Mouse (Mus musculus) neural tube, embryonic 11.5 days (tissue): ENCODE results near the gene Kit. TPM values are rescaled to one million over a fixed set of nuclear protein-coding genes. Genes with fewer than 3 reads are reported as not detected.

Source experiments
- ATAC-seq: fragments of 200-750 bp; cut with Nextera tagmentation; 2 replicates; pipeline ENCODE4 v1.8.0; 2017; ENCODE audit warnings: moderate number of reproducible peaks, mild to moderate bottlenecking, moderate TSS enrichment, moderate library complexity; ENCODE audit not compliant: insufficient read depth, low FRiP score, low TSS enrichment
- DNase-seq: peaks from one replicate; pipeline ENCODE4 v3.0.0-alpha.2; 2015; ENCODE audit warnings: low spot score
- H3K27ac ChIP-seq: fragments of 300-500 bp; sonication (generic); 2 replicates; pipeline ENCODE4 v1.5.1; 2014; ENCODE audit warnings: low read depth, mild to moderate bottlenecking, low read length
- H3K27me3 ChIP-seq: fragments of 300-500 bp; sonication (generic); 2 replicates; pipeline ENCODE4 v1.6.1; 2014; ENCODE audit warnings: mild to moderate bottlenecking, low read length, mixed read lengths; ENCODE audit not compliant: control insufficient read depth, insufficient read depth
- H3K36me3 ChIP-seq: fragments of 300-500 bp; sonication (generic); 2 replicates; pipeline ENCODE4 v1.6.1; 2014; ENCODE audit warnings: mild to moderate bottlenecking, low read length, moderate library complexity, mixed read lengths; ENCODE audit not compliant: control insufficient read depth, insufficient read depth
- H3K4me1 ChIP-seq: fragments of 300-500 bp; sonication (generic); 2 replicates; pipeline ENCODE4 v1.6.1; 2014; ENCODE audit warnings: low read length, mixed read lengths; ENCODE audit not compliant: control insufficient read depth, insufficient read depth
- H3K4me2 ChIP-seq: fragments of 300-500 bp; sonication (generic); 2 replicates; pipeline ENCODE4 v1.6.1; 2014; ENCODE audit warnings: low read depth, mild to moderate bottlenecking, moderate library complexity
- H3K4me3 ChIP-seq: fragments of 300-500 bp; sonication (generic); 2 replicates; pipeline ENCODE4 v1.5.1; 2014; ENCODE audit warnings: low read depth, low read length
- H3K9ac ChIP-seq: fragments of 300-500 bp; sonication (generic); 2 replicates; pipeline ENCODE4 v1.6.1; 2014; ENCODE audit warnings: mild to moderate bottlenecking, low read length
- H3K9me3 ChIP-seq: fragments of 300-500 bp; sonication (generic); 2 replicates; pipeline ENCODE4 v1.6.1; 2016; ENCODE audit warnings: low read length; ENCODE audit not compliant: control insufficient read depth
- WGBS: fragments of 180-500 bp; shearing (Covaris S2); extraction: QIAGEN DNeasy Blood & Tissue Kit; methylation state at CpG from one replicate; pipeline ENCODE4 v1.1.7; 2014; 5-methylcytosine and 5-hydroxymethylcytosine counted together
- polyA plus RNA-seq: library from polyadenylated mRNA; unstranded; fragments of >200 nt; fragmentation: Nextera tagmentation; extraction: Ambion mirVana; gene quantifications from 2 replicates; pipeline ENCODE4 v1.2.1, GENCODE M21; 2014

Gene Kit
- polyA plus RNA-seq, 1 experiment from 2014 or later, result 25.5 TPM

DNA sequence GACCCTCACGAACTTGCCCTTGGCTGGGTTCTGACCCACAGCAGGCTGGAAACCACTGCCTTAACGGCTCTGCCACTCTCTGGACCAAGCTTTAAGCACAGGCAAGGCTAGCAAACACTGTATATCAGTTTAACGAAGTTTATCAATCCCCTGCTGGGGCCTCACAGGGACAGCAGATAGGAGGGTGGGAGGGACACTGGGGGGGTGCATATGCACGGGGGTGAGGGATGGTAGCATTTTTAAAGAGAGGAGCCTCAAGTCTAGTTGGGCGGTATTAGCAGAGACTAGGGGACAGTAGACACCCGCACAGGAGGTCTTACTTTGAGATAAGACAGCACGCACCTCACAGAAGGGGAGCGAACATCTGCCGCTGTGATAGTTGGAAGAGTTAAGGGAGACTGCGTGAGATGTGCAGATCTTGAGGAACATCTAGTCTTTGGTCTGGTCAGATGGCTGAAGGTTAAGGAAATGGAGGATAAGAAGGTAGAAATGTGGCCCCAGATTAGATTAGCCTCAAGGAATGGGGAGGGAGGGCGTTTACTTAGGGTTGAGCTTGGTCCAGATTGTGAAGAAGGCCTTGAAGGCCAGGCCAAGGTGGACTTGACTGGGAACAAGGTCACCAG lies 5.0 kb downstream of the Kit start:
- H3K4me2 ChIP-seq, result no peak overlapping the region
- peaks cover 5% of the 10 kb centered on the region for H3K4me1 ChIP-seq
- H3K9ac ChIP-seq, result no peak overlapping the region
- no peaks in the 10 kb centered on the region for H3K27me3 ChIP-seq
- no peak for DNase-seq
- WGBS, result 85% methylated on average over 11 of the region's 11 CpGs
- H3K9me3 ChIP-seq, result no peaks in the 10 kb centered on the region
- no peak for ATAC-seq
- H3K27ac ChIP-seq, result no peak overlapping the region
- H3K4me3 ChIP-seq, result no peak overlapping the region
- no peaks in the 10 kb centered on the region for H3K36me3 ChIP-seq

DNA sequence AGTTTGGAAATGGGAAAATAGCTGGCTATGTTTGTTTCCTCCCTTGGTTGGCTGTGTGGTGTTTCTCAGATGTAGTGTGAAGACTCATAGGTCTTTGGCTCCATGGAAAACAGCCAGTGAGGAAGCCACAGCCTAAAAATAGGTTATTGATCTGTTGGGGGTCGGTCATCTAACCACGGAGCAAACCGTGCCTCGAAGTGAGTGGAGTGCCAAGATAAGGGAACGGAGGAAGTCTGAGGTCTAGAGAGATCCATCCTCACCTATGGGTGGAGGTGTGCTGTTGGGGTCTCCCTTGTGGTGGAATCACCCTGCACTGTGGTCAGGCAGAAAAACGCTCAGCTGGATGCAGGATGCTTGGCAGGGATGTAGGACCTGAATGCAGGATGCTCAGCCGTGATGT lies 7.2 kb downstream of the Kit start:
- Histone ChIP-seq H3K4me1 (no peaks in the 10 kb centered on the region), H3K9me3 (no peaks in the 10 kb centered on the region), H3K4me3 (no peak overlapping the region), H3K4me2 (no peak overlapping the region), H3K27ac (no peak overlapping the region), H3K27me3 (no peaks in the 10 kb centered on the region), H3K9ac (no peak overlapping the region), H3K36me3 (no peaks in the 10 kb centered on the region)
- no peak for DNase-seq
- no peak for ATAC-seq
- WGBS, result 91% methylated on average over 7 of the region's 7 CpGs

DNA sequence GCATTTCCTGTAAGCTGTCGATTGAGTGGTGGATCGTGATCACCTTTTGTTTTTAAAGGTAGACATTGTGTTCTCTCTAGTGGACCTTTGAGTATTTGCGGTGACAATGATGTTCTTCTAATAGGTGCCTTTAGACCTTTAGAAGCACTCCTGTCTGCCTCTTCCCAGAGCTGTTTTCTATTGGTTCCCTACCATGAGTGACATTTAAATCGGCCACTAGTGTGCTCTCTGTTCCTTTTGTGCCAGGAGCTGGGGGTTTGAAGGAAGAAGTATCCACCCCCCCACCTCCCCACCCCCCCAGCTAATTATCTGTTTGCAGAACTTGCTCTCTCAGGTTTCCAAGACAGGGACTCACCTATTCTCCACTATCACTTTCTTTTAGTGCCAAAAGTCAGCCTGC lies 13.1 kb downstream of the Kit start:
- Histone ChIP-seq H3K9ac (no peak overlapping the region), H3K4me3 (no peak overlapping the region), H3K4me1 (no peaks in the 10 kb centered on the region), H3K4me2 (no peak overlapping the region), H3K27me3 (no peaks in the 10 kb centered on the region), H3K36me3 (no peaks in the 10 kb centered on the region), H3K27ac (no peak overlapping the region), H3K9me3 (no peaks in the 10 kb centered on the region)
- ATAC-seq (no peak), DNase-seq (no peak)
- WGBS, result 94% methylated on average over 4 of the region's 4 CpGs

DNA sequence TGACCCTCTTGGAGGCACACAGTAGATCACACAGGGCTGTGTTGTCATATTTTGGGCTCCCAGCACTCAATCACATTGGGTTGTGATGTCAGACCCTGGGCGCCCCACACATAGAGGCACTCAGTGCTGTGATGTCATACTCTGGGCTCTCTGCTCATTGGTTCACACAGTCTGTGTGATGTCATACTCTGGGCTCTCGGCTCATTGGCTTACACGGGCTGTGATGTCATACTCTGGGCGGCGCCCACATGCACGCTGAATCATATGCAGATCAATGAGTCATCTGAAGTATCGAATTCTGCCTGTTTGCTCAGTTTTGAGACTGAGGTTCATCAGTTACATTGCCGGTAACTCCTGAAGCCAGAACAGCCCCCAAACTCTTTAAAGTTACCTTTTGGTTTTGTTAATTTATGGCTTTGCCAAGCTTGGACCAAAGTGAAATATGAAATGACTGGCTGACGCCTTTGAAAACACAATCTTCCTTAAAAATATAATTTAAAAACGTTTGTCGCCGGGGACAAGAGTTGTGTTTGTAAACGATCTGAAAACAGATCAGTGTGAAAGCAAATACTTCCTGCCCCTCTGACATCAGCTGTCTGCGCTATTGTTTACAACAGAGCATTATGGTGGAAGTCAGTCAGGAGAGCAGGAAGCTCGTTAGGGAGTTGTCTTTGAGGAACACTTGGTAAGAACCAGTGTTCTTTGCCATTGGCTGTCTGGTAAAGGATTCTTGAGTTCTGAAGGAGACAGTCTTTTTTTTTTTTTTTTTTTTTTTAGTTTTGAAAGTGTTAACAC lies 15.0 kb downstream of the Kit start:
- ATAC-seq, result no peak
- DNase-seq, result no peak
- WGBS, result 85% methylated on average over 15 of the region's 15 CpGs
- Histone ChIP-seq H3K36me3 (no peaks in the 10 kb centered on the region), H3K4me3 (no peak overlapping the region), H3K27ac (no peak overlapping the region), H3K9ac (no peak overlapping the region), H3K4me2 (no peak overlapping the region), H3K27me3 (no peaks in the 10 kb centered on the region), H3K4me1 (no peaks in the 10 kb centered on the region), H3K9me3 (no peaks in the 10 kb centered on the region)

DNA sequence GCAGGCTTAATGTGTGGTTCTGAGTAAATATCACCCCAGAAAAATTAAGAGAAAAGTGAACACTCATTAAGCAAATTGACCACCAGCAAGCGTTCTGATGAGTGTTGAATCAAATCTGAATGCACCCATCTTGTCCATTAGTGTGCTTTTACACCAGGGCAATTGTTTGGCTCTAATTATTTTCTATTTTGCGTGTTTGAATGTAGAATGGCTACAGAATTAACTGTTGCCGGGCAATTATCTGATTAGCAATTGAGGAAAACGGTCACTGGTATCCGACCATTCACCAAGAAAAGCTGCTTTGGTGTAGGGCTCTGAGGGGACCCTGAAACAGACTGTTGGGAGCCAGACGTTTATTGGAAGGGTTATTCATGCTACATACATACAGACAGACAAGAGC lies 16.2 kb downstream of the Kit start:
- ATAC-seq (no peak), DNase-seq (no peak)
- no peaks in the 10 kb centered on the region for H3K9me3 ChIP-seq
- no peaks in the 10 kb centered on the region for H3K27me3 ChIP-seq
- no peak overlapping the region for H3K27ac ChIP-seq
- H3K9ac ChIP-seq, result no peak overlapping the region
- no peaks in the 10 kb centered on the region for H3K36me3 ChIP-seq
- no peak overlapping the region for H3K4me2 ChIP-seq
- H3K4me1 ChIP-seq, result no peaks in the 10 kb centered on the region
- H3K4me3 ChIP-seq, result no peak overlapping the region
- whole genome bisulfite sequencing, result 56% methylated on average over 6 of the region's 6 CpGs

DNA sequence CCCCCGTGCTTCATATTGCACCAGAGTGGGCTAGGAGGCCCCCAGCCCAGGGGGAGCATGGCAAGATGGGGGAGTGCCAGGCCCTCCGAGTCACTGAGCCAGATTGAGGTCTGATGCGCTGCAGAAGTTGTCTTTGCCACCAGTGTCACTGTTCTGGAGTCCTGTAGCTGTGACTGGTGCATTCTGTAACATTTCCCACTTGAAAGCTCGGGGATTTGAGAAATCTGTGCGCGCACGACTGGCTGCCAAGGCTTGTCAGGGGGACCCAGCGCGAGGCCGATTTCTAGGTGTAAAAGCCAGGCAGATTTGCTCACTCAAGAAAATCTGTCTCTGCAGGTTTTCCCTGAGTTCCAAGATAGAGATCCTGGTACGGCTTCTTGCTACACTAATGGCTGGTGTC lies 16.9 kb downstream of the Kit start:
- no peaks in the 10 kb centered on the region for H3K4me1 ChIP-seq
- ATAC-seq (no peak), DNase-seq (no peak)
- H3K9me3 ChIP-seq, result no peaks in the 10 kb centered on the region
- 85% methylated on average over 11 of the region's 11 CpGs for WGBS
- H3K9ac ChIP-seq, result no peak overlapping the region
- H3K27me3 ChIP-seq, result no peaks in the 10 kb centered on the region
- H3K4me3 ChIP-seq, result no peak overlapping the region
- no peak overlapping the region for H3K27ac ChIP-seq
- H3K36me3 ChIP-seq, result no peaks in the 10 kb centered on the region
- no peak overlapping the region for H3K4me2 ChIP-seq

DNA sequence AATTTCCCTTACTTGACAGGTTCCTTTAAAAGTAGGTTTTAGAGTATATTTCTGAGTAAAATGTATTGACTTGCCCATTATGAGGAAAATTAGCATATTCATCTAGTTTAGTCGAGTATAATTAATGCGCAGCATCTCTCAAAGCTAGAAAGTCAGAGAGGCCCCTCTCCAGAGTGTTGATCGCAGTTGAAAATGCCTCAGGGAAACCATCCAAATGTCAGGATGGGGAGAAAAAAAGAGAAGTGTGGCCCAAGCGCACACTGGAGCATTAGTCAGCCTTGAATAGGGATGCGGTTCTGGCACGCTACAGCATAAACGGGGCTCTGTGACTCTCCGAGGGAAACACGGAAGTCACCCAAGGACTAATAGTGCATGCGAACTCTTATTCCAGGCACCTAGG lies 20.6 kb downstream of the Kit start:
- no peak for DNase-seq
- Histone ChIP-seq H3K27ac (no peak overlapping the region), H3K9me3 (no peaks in the 10 kb centered on the region), H3K4me2 (no peak overlapping the region), H3K36me3 (no peaks in the 10 kb centered on the region), H3K9ac (no peak overlapping the region), H3K27me3 (no peaks in the 10 kb centered on the region), H3K4me1 (peaks cover 3% of the 10 kb centered on the region; the same call in 1 of the 2 replicates), H3K4me3 (no peak overlapping the region)
- ATAC-seq, result no peak
- WGBS, result 90% methylated on average over 10 of the region's 10 CpGs

DNA sequence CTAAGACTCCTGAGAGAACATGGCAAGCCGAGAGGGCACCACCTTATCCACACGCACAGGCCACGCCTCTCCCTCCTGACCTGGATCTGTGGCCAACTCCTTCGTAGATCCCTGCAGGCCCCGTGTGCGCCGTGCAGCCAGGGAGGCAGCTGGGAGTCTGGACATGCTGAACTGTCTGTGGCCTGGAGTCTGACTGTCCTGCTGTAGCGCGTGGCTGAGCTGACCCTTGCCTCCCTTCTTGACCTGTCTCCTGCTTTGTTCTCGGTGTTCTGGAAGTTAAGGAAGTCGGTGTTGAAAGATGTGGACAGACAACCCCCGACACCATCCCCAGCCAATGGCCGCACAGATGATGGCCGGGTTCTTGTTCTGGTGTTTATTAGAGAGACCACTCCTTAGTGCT lies 21.5 kb downstream of the Kit start:
- no peak overlapping the region for H3K27ac ChIP-seq
- H3K4me2 ChIP-seq, result no peak overlapping the region
- DNase-seq, result no peak

DNA sequence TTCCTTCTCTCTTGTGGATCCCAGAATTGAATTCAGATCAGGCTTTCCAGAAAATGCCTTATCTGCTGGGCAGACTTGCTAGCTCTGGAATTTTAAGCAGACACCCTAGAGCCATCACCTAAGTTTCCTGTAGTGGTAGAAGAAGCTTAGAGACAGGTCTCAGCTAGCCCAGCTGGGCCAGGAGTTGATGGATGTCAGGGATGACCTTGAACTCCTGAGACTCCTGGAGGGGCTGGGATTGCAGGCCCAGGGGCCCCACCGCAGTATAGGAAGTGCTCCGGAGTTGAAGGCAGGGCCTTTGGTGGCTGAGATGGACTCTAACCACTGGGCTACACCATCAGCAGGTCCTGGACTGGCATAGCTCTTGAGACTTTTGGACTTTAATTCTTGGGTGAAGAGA lies 22.6 kb downstream of the Kit start:
- no peaks in the 10 kb centered on the region for H3K36me3 ChIP-seq
- H3K27ac ChIP-seq, result no peak overlapping the region
- H3K27me3 ChIP-seq, result no peaks in the 10 kb centered on the region
- H3K4me1 ChIP-seq, result peaks cover 3% of the 10 kb centered on the region; the same call in 1 of the 2 replicates
- H3K9ac ChIP-seq, result no peak overlapping the region
- H3K4me2 ChIP-seq, result no peak overlapping the region
- ATAC-seq, result no peak
- 75% methylated on average over 2 of the region's 2 CpGs for WGBS
- no peak for DNase-seq
- H3K4me3 ChIP-seq, result no peak overlapping the region
- no peaks in the 10 kb centered on the region for H3K9me3 ChIP-seq

More for the DNA sequence above, 21.5 kb downstream of the Kit start:
- Histone ChIP-seq H3K9ac (no peak overlapping the region), H3K27me3 (no peaks in the 10 kb centered on the region), H3K9me3 (no peaks in the 10 kb centered on the region), H3K36me3 (no peaks in the 10 kb centered on the region), H3K4me3 (no peak overlapping the region), H3K4me1 (peaks cover 3% of the 10 kb centered on the region; the same call in 1 of the 2 replicates)
- WGBS, result 51% methylated on average over 14 of the region's 14 CpGs
- no peak for ATAC-seq
